Mouse (Mus musculus) forebrain, postnatal 0 days (tissue): ENCODE results near the gene Rnf111. TPM values are rescaled to one million over a fixed set of nuclear protein-coding genes. Genes with fewer than 3 reads are reported as not detected.
A peak's percentile ranks its signal among the peaks of the same experiment; 100 is the strongest.

Experiments used
- ATAC-seq: fragments of 200-750 bp; cut with Nextera tagmentation; 2 replicates; pipeline ENCODE4 v1.8.0; 2017; ENCODE audit warnings: mild to moderate bottlenecking, moderate library complexity
- DNase-seq: peaks from one replicate; pipeline ENCODE4 v3.0.0-alpha.2; 2015
- H3K27ac ChIP-seq: fragments of 300-500 bp; sonication (generic); 2 replicates; pipeline ENCODE4 v1.5.1; 2014; ENCODE audit warnings: low read depth, mild to moderate bottlenecking, antibody characterized with exemption, low read length, moderate library complexity, mixed read lengths
- H3K27me3 ChIP-seq: fragments of 300-500 bp; sonication (generic); 2 replicates; pipeline ENCODE4 v1.6.1; 2014; ENCODE audit warnings: mild to moderate bottlenecking, low read length, mixed read lengths; ENCODE audit not compliant: insufficient read depth
- H3K36me3 ChIP-seq: fragments of 300-500 bp; sonication (generic); 2 replicates; pipeline ENCODE4 v1.6.1; 2014; ENCODE audit warnings: mild to moderate bottlenecking, moderate library complexity; ENCODE audit not compliant: insufficient read depth
- H3K4me1 ChIP-seq: fragments of 300-500 bp; sonication (generic); 2 replicates; pipeline ENCODE4 v1.6.1; 2014; ENCODE audit warnings: antibody characterized with exemption; ENCODE audit not compliant: insufficient read depth
- H3K4me2 ChIP-seq: fragments of 300-500 bp; sonication (generic); 2 replicates; pipeline ENCODE4 v1.6.1; 2014; ENCODE audit warnings: low read depth, mild to moderate bottlenecking, moderate library complexity
- H3K4me3 ChIP-seq: fragments of 300-500 bp; sonication (generic); 2 replicates; pipeline ENCODE4 v1.5.1; 2014; ENCODE audit warnings: low read depth, low read length, mixed read lengths
- H3K9ac ChIP-seq: fragments of 300-500 bp; sonication (generic); 2 replicates; pipeline ENCODE4 v1.6.1; 2014; ENCODE audit warnings: mild to moderate bottlenecking
- H3K9me3 ChIP-seq: fragments of 300-500 bp; sonication (generic); 2 replicates; pipeline ENCODE4 v1.6.1; 2016; ENCODE audit warnings: low read length
- CTCF ChIP-seq: sonication (generic); IDR thresholded peaks from 2 replicates; pipeline ENCODE4 v1.5.1; 2016; ENCODE audit warnings: antibody characterized with exemption, control low read depth, low read depth
- WGBS: fragments of 180-500 bp; shearing (Covaris S2); extraction: QIAGEN DNeasy Blood & Tissue Kit; methylation state at CpG from one replicate; pipeline ENCODE4 v1.1.7; 2014; 5-methylcytosine and 5-hydroxymethylcytosine counted together
- polyA plus RNA-seq: library from polyadenylated mRNA; unstranded; fragments of >200 nt; fragmentation: Nextera tagmentation; extraction: Ambion mirVana; gene quantifications from 2 replicates; pipeline ENCODE4 v1.2.1, GENCODE M21; 2015
- total RNA-seq: library from RNA; depleted of rRNA; stranded (reverse); fragments of >200 nt; gene quantifications from 2 replicates; pipeline ENCODE4 v1.2.3, GENCODE M21; 2014

Rnf111 gene
- total and polyA plus RNA-seq, 2 experiments from 2014 or later: 18.7 to 40.5 TPM

DNA sequence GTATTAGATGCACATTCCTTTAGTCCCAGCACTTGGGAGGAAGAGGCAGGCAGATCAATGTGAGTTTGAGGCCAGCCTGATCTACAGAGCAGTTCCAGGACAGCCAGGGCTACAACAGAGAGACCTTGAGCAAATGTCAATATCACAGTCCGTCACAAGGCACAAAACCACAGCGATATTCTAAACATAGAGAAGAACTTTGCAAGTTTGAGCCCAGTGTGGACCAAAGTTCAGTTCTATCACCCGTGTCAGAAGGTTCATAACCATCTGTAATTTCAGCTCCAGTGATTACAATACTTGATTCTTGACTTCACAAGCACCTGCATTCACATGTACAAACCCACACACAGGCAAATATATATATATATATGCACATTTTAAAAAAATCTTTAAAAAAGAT lies 17.1 kb upstream of the Rnf111 start:
- DNase-seq (no peak), ATAC-seq (no peak)
- H3K9ac ChIP-seq: no peak overlapping the region
- no peaks in the 10 kb centered on the region for H3K9me3 ChIP-seq
- no peak for TF ChIP-seq CTCF
- no peak overlapping the region for H3K27ac ChIP-seq
- H3K27me3 ChIP-seq: no peaks in the 10 kb centered on the region
- H3K4me3 ChIP-seq: no peak overlapping the region
- no peaks in the 10 kb centered on the region for H3K36me3 ChIP-seq
- WGBS: 87% methylated on average over 3 of the region's 3 CpGs
- H3K4me1 ChIP-seq: no peaks in the 10 kb centered on the region
- H3K4me2 ChIP-seq: no peak overlapping the region

DNA sequence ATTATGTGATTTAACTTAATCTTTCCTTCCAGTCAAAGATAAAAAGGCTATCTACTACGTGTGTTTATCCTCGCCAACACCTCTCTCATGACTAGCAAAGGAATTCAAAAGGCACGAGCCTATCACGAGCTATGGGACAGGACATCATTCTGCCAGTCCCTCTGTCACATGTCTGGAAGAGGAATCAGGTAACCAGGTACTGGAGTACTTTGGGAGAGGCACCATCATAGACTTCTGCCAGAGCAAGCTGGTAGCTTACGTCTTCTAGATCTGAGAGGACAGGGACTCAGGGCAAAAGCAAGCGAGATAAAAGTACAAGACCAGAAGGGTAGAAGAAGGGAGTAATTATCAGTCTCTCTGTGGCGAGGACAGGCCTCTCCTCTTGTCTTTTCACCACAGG lies 8.2 kb upstream of the Rnf111 start:
- no peaks in the 10 kb centered on the region for H3K4me1 ChIP-seq
- WGBS: 79% methylated on average over 7 of the region's 7 CpGs
- H3K36me3 ChIP-seq: no peaks in the 10 kb centered on the region
- no peak for ATAC-seq
- no peak for TF ChIP-seq CTCF
- H3K4me3 ChIP-seq: no peak overlapping the region
- no peak overlapping the region for H3K27ac ChIP-seq
- no peaks in the 10 kb centered on the region for H3K9me3 ChIP-seq
- H3K4me2 ChIP-seq: no peak overlapping the region
- no peak for DNase-seq
- no peak overlapping the region for H3K9ac ChIP-seq
- H3K27me3 ChIP-seq: no peaks in the 10 kb centered on the region

DNA sequence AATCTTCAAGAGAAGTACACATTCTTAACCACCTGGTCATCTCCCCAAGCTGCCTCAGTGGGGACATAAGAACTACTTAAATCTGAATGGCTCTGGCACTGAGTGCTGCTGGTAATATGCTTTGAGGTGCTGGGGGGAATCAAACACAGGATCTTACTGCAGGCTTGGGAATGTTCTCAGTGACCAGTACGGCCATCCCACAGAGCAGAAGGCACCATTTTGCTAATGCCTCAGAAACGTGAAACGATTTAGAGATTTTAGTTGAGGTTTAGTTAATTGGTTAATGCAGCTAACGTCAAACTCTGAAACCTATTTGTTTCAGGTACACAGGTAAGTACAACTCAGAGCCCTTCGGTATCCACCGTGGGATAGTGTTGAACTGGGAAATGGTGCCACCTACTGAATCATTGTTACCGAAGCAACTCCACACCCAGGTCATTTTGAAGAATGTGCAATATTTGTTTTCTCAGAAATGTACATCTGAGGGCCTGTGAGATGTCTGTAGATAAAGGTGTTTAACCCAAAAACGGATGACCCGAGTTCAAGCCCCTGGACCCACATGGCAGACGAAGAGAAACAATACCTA lies 7.6 kb upstream of the Rnf111 start:
- Histone ChIP-seq H3K4me3 (no peak overlapping the region), H3K4me2 (no peak overlapping the region), H3K9me3 (no peaks in the 10 kb centered on the region), H3K4me1 (no peaks in the 10 kb centered on the region), H3K36me3 (no peaks in the 10 kb centered on the region), H3K9ac (no peak overlapping the region), H3K27me3 (no peaks in the 10 kb centered on the region), H3K27ac (no peak overlapping the region)
- ATAC-seq: no peak
- TF ChIP-seq CTCF: no peak
- DNase-seq: no peak
- 68% methylated on average over 10 of the region's 10 CpGs for WGBS

DNA sequence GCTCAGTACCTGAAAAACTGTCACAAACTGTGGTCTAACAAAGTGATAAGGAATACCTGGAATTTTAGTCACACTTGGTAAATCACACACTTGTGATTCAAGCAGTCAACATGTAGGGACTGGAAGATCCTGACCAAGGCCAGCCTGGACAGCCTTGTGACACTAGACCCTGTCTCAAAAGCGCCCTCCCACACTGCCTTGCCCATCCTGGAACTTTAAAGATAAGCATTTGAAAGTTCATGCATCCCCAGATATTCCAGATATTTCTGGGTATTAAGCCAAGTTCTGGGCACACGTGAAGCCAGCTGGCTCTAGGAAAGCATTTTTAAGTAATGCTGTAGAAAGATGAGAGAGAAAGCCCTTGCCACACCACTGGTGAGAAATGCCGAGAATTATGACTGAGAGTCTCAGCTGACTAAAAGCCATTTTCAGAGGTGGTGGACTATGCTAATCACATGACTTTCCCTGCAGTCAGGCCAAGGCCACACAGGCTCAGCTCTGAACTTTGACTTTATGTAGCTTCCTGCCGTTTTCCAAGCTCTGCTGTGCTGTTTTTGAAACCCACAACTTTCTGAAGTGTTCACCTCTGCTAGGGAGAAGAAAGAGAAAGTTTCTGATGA lies 6.5 kb upstream of the Rnf111 start:
- H3K9me3 ChIP-seq: no peaks in the 10 kb centered on the region
- no peaks in the 10 kb centered on the region for H3K4me1 ChIP-seq
- no peak overlapping the region for H3K4me3 ChIP-seq
- H3K27me3 ChIP-seq: no peaks in the 10 kb centered on the region
- no peak overlapping the region for H3K9ac ChIP-seq
- H3K4me2 ChIP-seq: no peak overlapping the region
- no peaks in the 10 kb centered on the region for H3K36me3 ChIP-seq
- H3K27ac ChIP-seq: no peak overlapping the region
- TF ChIP-seq CTCF: no peak
- DNase-seq: no peak
- no peak for ATAC-seq
- 79% methylated on average over 4 of the region's 4 CpGs for WGBS

GRCm38 (mm10) chr9:70506787-70507186 lies 3.3 kb upstream of the Rnf111 start:
- WGBS: 76% methylated on average over 8 of the region's 8 CpGs
- no peak for ATAC-seq

DNA sequence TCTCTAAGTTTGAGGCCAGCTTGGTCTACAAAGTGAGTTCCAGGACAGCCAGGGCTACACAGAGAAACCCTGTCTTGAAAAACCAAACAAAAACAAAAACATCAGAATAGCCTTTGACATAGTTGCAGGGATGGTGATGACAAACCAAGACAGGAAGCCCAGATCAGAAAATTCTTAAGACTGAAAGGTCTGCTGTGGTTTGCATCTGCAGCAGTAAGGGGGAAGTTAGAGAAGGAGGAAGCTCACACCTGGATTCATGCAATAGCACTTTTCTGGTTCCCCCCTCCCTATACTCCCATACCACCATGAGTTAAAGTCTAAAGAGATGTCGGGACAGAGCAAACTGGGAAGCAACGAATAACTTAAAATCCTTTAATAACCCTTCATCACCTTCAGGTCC lies 2.7 kb upstream of the Rnf111 start:
- 69% methylated on average over 2 of the region's 2 CpGs for WGBS
- no peaks in the 10 kb centered on the region for H3K9me3 ChIP-seq
- no peak overlapping the region for H3K9ac ChIP-seq
- TF ChIP-seq CTCF: no peak
- DNase-seq (no peak), ATAC-seq (no peak)
- no peak overlapping the region for H3K4me3 ChIP-seq
- H3K27ac ChIP-seq: no peak overlapping the region
- H3K27me3 ChIP-seq: no peaks in the 10 kb centered on the region
- no peak overlapping the region for H3K4me2 ChIP-seq
- H3K4me1 ChIP-seq: peaks cover 5% of the 10 kb centered on the region
- no peaks in the 10 kb centered on the region for H3K36me3 ChIP-seq

More at GRCm38 (mm10) chr9:70506787-70507186, 3.3 kb upstream of the Rnf111 start:
- Histone ChIP-seq H3K9ac (no peak overlapping the region), H3K4me3 (no peak overlapping the region), H3K27me3 (no peaks in the 10 kb centered on the region), H3K9me3 (no peaks in the 10 kb centered on the region), H3K4me1 (peaks cover 5% of the 10 kb centered on the region), H3K4me2 (no peak overlapping the region), H3K27ac (no peak overlapping the region), H3K36me3 (no peaks in the 10 kb centered on the region)
- no peak for TF ChIP-seq CTCF
- no peak for DNase-seq

- peak; percentile 81 for ATAC-seq
These were observed 416 bp downstream of the Rnf111 start for GRCm38 (mm10) chr9:70503015-70503603.

More at GRCm38 (mm10) chr9:70503015-70503603, 416 bp downstream of the Rnf111 start:
- Histone ChIP-seq H3K9ac (peak overlapping the region; percentile 91), H3K36me3 (no peaks in the 10 kb centered on the region; the same call in 1 of the 2 replicates), H3K4me2 (peak overlapping the region; percentile 57), H3K4me1 (peaks cover 5% of the 10 kb centered on the region), H3K27ac (peak overlapping the region; percentile 96), H3K4me3 (peak overlapping the region; percentile 99), H3K27me3 (no peaks in the 10 kb centered on the region), H3K9me3 (no peaks in the 10 kb centered on the region)
- no peak for TF ChIP-seq CTCF
- DNase-seq: no peak
- 2% methylated on average over 39 of the region's 70 CpGs for WGBS
